Mouse (Mus musculus): Measurements from ENCODE around the gene Eif2b2.

GRCm38 (mm10) chr12:85205425-85205824, 13.9 kb upstream of the Eif2b2 start:
- TF ChIP-seq POLR2A (IDR thresholded peaks at IDR 0.05; ENCODE audit: borderline replicate concordance, extremely low read depth, insufficient read depth, insufficient read length, poor library complexity, severe bottlenecking) = no peak
- TF ChIP-seq CTCF (IDR thresholded peaks at IDR 0.05; ENCODE audit: borderline replicate concordance, extremely low read depth, insufficient read depth, insufficient read length) = no peak
